Mouse (Mus musculus) stomach, embryonic 14.5 days (tissue): Measurements from ENCODE around the gene Ptprm. TPM values are rescaled to one million over a fixed set of nuclear protein-coding genes. Genes with fewer than 3 reads are reported as not detected.

ENCODE experiments used
- ATAC-seq: fragments of 200-750 bp; cut with Nextera tagmentation; 2 replicates; pipeline ENCODE4 v1.8.0; 2017; ENCODE audit warnings: low read depth, moderate TSS enrichment; ENCODE audit not compliant: insufficient number of reproducible peaks, insufficient read depth, low FRiP score
- H3K27ac ChIP-seq: fragments of 300-500 bp; sonication (generic); 2 replicates; pipeline ENCODE4 v1.5.1; 2014; ENCODE audit warnings: mild to moderate bottlenecking, low read length, moderate library complexity, mixed read lengths
- H3K27me3 ChIP-seq: fragments of 300-500 bp; sonication (generic); 2 replicates; pipeline ENCODE4 v1.6.1; 2014; ENCODE audit warnings: low read length, control low read depth, mixed read lengths; ENCODE audit not compliant: control insufficient read depth, insufficient read depth
- H3K36me3 ChIP-seq: fragments of 300-500 bp; sonication (generic); 2 replicates; pipeline ENCODE4 v1.6.1; 2014; ENCODE audit warnings: mild to moderate bottlenecking, control low read depth, low read length, moderate library complexity, mixed read lengths; ENCODE audit not compliant: control insufficient read depth, insufficient read depth
- H3K4me1 ChIP-seq: fragments of 300-500 bp; sonication (generic); 2 replicates; pipeline ENCODE4 v1.6.1; 2014; ENCODE audit warnings: low read length, control low read depth, mixed read lengths; ENCODE audit not compliant: control insufficient read depth, insufficient read depth
- H3K4me2 ChIP-seq: fragments of 300-500 bp; sonication (generic); replicated peaks from 2 replicates; pipeline ENCODE4 v1.6.1; 2014; ENCODE audit warnings: low read depth, low read length, control low read depth
- H3K4me3 ChIP-seq: fragments of 300-500 bp; sonication (generic); 2 replicates; pipeline ENCODE4 v1.5.1; 2014; ENCODE audit warnings: low read depth, low read length, control low read depth
- H3K9ac ChIP-seq: fragments of 300-500 bp; sonication (generic); replicated peaks from 2 replicates; pipeline ENCODE4 v1.6.1; 2014; ENCODE audit warnings: low read depth, mild to moderate bottlenecking, control low read depth, low read length, moderate library complexity, mixed read lengths
- H3K9me3 ChIP-seq: fragments of 300-500 bp; sonication (generic); 2 replicates; pipeline ENCODE4 v1.6.1; 2016; ENCODE audit warnings: low read depth, low read length, control low read depth; ENCODE audit not compliant: control insufficient read depth
- WGBS: fragments of 180-500 bp; shearing (Covaris S2); extraction: QIAGEN DNeasy Blood & Tissue Kit; methylation state at CpG from one replicate; pipeline ENCODE4 v1.1.7; 2014; 5-methylcytosine and 5-hydroxymethylcytosine counted together
- polyA plus RNA-seq: library from polyadenylated mRNA; unstranded; fragments of >200 nt; fragmentation: Nextera tagmentation; extraction: Ambion mirVana; gene quantifications from 2 replicates; pipeline ENCODE4 v1.2.1, GENCODE M21; 2014

Gene Ptprm
- polyA plus RNA-seq, 1 experiment from 2014 or later: 17.7 TPM

- WGBS: 36% methylated on average over 8 of the region's 8 CpGs
Observed at GRCm38 (mm10) chr17:67209676-67210344, 144.4 kb downstream of the Ptprm start.

GRCm38 (mm10) chr17:67208600-67208999 is 145.7 kb downstream of the Ptprm start:
- 65% methylated on average over 5 of the region's 5 CpGs for WGBS
- no peak overlapping the region for H3K4me2 ChIP-seq
- no peak overlapping the region for H3K4me3 ChIP-seq
- ATAC-seq: no peak
- peaks cover 13% of the 10 kb centered on the region; the same call in 1 of the 2 replicates for H3K4me1 ChIP-seq
- H3K9ac ChIP-seq: no peak overlapping the region
- H3K36me3 ChIP-seq: no peaks in the 10 kb centered on the region
- H3K27me3 ChIP-seq: no peaks in the 10 kb centered on the region
- H3K9me3 ChIP-seq: no peaks in the 10 kb centered on the region
- no peak overlapping the region for H3K27ac ChIP-seq

More at GRCm38 (mm10) chr17:67209676-67210344, 144.4 kb downstream of the Ptprm start:
- no peak overlapping the region for H3K9ac ChIP-seq
- no peak overlapping the region for H3K27ac ChIP-seq
- H3K27me3 ChIP-seq: no peaks in the 10 kb centered on the region
- no peak overlapping the region for H3K4me2 ChIP-seq
- peaks cover 13% of the 10 kb centered on the region; the same call in 1 of the 2 replicates for H3K4me1 ChIP-seq
- H3K4me3 ChIP-seq: no peak overlapping the region
- ATAC-seq: 0 out of 2 replicates have a peak, but pooled peaks have one; percentile 42
- H3K9me3 ChIP-seq: no peaks in the 10 kb centered on the region
- no peaks in the 10 kb centered on the region for H3K36me3 ChIP-seq

GRCm38 (mm10) chr17:67206984-67207383 is 147.3 kb downstream of the Ptprm start:
- no peak for ATAC-seq
- WGBS: 93% methylated on average over 4 of the region's 4 CpGs
- Histone ChIP-seq H3K4me1 (peaks cover 13% of the 10 kb centered on the region; the same call in 1 of the 2 replicates), H3K4me2 (no peak overlapping the region), H3K27me3 (no peaks in the 10 kb centered on the region), H3K27ac (no peak overlapping the region), H3K9me3 (no peaks in the 10 kb centered on the region), H3K36me3 (no peaks in the 10 kb centered on the region), H3K4me3 (no peak overlapping the region), H3K9ac (no peak overlapping the region)

- H3K4me2 ChIP-seq: no peak overlapping the region
- no peak overlapping the region for H3K4me3 ChIP-seq
- ATAC-seq: no peak
- H3K4me1 ChIP-seq: no peaks in the 10 kb centered on the region
- H3K27ac ChIP-seq: no peak overlapping the region
- no peak overlapping the region for H3K9ac ChIP-seq
- no peaks in the 10 kb centered on the region for H3K9me3 ChIP-seq
- no peaks in the 10 kb centered on the region for H3K27me3 ChIP-seq
- WGBS: 64% methylated on average over 7 of the region's 7 CpGs
- H3K36me3 ChIP-seq: no peaks in the 10 kb centered on the region
Observed at GRCm38 (mm10) chr17:67201151-67201550, 153.1 kb downstream of the Ptprm start.

GRCm38 (mm10) chr17:67193728-67194127 is 160.5 kb downstream of the Ptprm start:
- Histone ChIP-seq H3K4me1 (no peaks in the 10 kb centered on the region), H3K27ac (no peak overlapping the region), H3K4me3 (no peak overlapping the region), H3K27me3 (no peaks in the 10 kb centered on the region), H3K9me3 (no peaks in the 10 kb centered on the region), H3K36me3 (no peaks in the 10 kb centered on the region), H3K9ac (no peak overlapping the region), H3K4me2 (no peak overlapping the region)
- 54% methylated on average over 5 of the region's 5 CpGs for WGBS
- ATAC-seq: no peak

GRCm38 (mm10) chr17:67188514-67188913 is 165.7 kb downstream of the Ptprm start:
- Histone ChIP-seq H3K4me2 (no peak overlapping the region), H3K4me3 (no peak overlapping the region), H3K27me3 (no peaks in the 10 kb centered on the region), H3K4me1 (no peaks in the 10 kb centered on the region), H3K9me3 (no peaks in the 10 kb centered on the region), H3K27ac (no peak overlapping the region), H3K9ac (no peak overlapping the region), H3K36me3 (no peaks in the 10 kb centered on the region)
- 80% methylated on average over 2 of the region's 2 CpGs for WGBS
- ATAC-seq: no peak

- 51% methylated on average over 6 of the region's 6 CpGs for WGBS
- H3K27me3 ChIP-seq: no peaks in the 10 kb centered on the region
- H3K4me3 ChIP-seq: no peak overlapping the region
- H3K27ac ChIP-seq: no peak overlapping the region
- H3K9ac ChIP-seq: no peak overlapping the region
- ATAC-seq: no peak
- no peaks in the 10 kb centered on the region for H3K36me3 ChIP-seq
- no peak overlapping the region for H3K4me2 ChIP-seq
- H3K4me1 ChIP-seq: no peaks in the 10 kb centered on the region
- no peaks in the 10 kb centered on the region for H3K9me3 ChIP-seq
Observed at GRCm38 (mm10) chr17:67186879-67187278, 167.4 kb downstream of the Ptprm start.

GRCm38 (mm10) chr17:67185942-67186341 is 168.3 kb downstream of the Ptprm start:
- no peak overlapping the region for H3K4me2 ChIP-seq
- H3K4me1 ChIP-seq: no peaks in the 10 kb centered on the region
- H3K4me3 ChIP-seq: no peak overlapping the region
- no peak for ATAC-seq
- 81% methylated on average over 6 of the region's 6 CpGs for WGBS
- H3K27me3 ChIP-seq: no peaks in the 10 kb centered on the region
- no peaks in the 10 kb centered on the region for H3K36me3 ChIP-seq
- H3K27ac ChIP-seq: no peak overlapping the region
- H3K9me3 ChIP-seq: no peaks in the 10 kb centered on the region
- H3K9ac ChIP-seq: no peak overlapping the region

- Histone ChIP-seq H3K4me2 (no peak overlapping the region), H3K27me3 (no peaks in the 10 kb centered on the region), H3K4me1 (no peaks in the 10 kb centered on the region), H3K4me3 (no peak overlapping the region), H3K9ac (no peak overlapping the region), H3K36me3 (no peaks in the 10 kb centered on the region), H3K27ac (no peak overlapping the region), H3K9me3 (no peaks in the 10 kb centered on the region; the same call in 1 of the 2 replicates)
- 59% methylated on average over 1 of the region's 1 CpGs for WGBS
- no peak for ATAC-seq
Observed at GRCm38 (mm10) chr17:67179446-67179845, 174.8 kb downstream of the Ptprm start.
